Mouse (Mus musculus): Measurements from ENCODE around the gene Tnk2. TPM values are rescaled to one million over a fixed set of nuclear protein-coding genes. Genes with fewer than 3 reads are reported as not detected.

Gene Tnk2
- total and polyA plus RNA-seq, 2 experiments, result 1.9 to 35.7 TPM

- Histone ChIP-seq H3K9ac (ENCODE audit: low read depth, low read length) (no peak overlapping the region), H3K36me3 (ENCODE audit: control insufficient read depth, insufficient read depth, low read length) (no peaks in the 10 kb centered on the region), H3K27me3 (ENCODE audit: control insufficient read depth, insufficient read depth, low read length) (no peaks in the 10 kb centered on the region), H3K4me1 (ENCODE audit: control insufficient read depth, insufficient read depth, low read length) (peaks cover 5% of the 10 kb centered on the region; the same call in 1 of the 2 replicates), H3K27ac (replicated peaks; ENCODE audit: insufficient read depth, low read depth, low read length) (no peak overlapping the region), H3K4me3 (ENCODE audit: insufficient read depth, low read depth, low read length) (no peak overlapping the region), H3K79me2 (ENCODE audit: control insufficient read depth, insufficient read depth, low read length) (no peaks in the 10 kb centered on the region)
- no peak for TF ChIP-seq POLR2A (IDR thresholded peaks at IDR 0.05; ENCODE audit: extremely low read depth, insufficient read depth, low read length)
- TF ChIP-seq CTCF (IDR thresholded peaks at IDR 0.05; ENCODE audit: low read depth, low read length), result no peak
- no peak for DNase-seq (ENCODE audit: extremely low read depth, low read depth, low spot score)
- 85% methylated on average over 3 of the region's 3 CpGs for WGBS
Measured at GRCm38 (mm10) chr16:32602193-32602685, 41.4 kb upstream of the Tnk2 start.

- no peak for DNase-seq (ENCODE audit: extremely low read depth, low read depth, low spot score)
- no peak for TF ChIP-seq CTCF (IDR thresholded peaks at IDR 0.05; ENCODE audit: low read depth, low read length)
- no peak for TF ChIP-seq POLR2A (IDR thresholded peaks at IDR 0.05; ENCODE audit: extremely low read depth, insufficient read depth, low read length)
- no peak overlapping the region for H3K9ac ChIP-seq (ENCODE audit: low read depth, low read length)
- peaks cover 10% of the 10 kb centered on the region for H3K79me2 ChIP-seq (ENCODE audit: control insufficient read depth, insufficient read depth, low read length)
- H3K27ac ChIP-seq (replicated peaks; ENCODE audit: insufficient read depth, low read depth, low read length), result peak overlapping the region; percentile 2
- no peaks in the 10 kb centered on the region for H3K36me3 ChIP-seq (ENCODE audit: control insufficient read depth, insufficient read depth, low read length)
- no peak overlapping the region for H3K4me3 ChIP-seq (ENCODE audit: insufficient read depth, low read depth, low read length)
- H3K4me1 ChIP-seq (ENCODE audit: control insufficient read depth, insufficient read depth, low read length), result peaks cover 10% of the 10 kb centered on the region; the same call in 1 of the 2 replicates
- H3K27me3 ChIP-seq (ENCODE audit: control insufficient read depth, insufficient read depth, low read length), result no peaks in the 10 kb centered on the region
- 30% methylated on average over 7 of the region's 7 CpGs for WGBS
Measured at GRCm38 (mm10) chr16:32607562-32608343, 35.9 kb upstream of the Tnk2 start.

GRCm38 (mm10) chr16:32608344-32608711 is 35.3 kb upstream of the Tnk2 start:
- H3K4me3 ChIP-seq (ENCODE audit: insufficient read depth, low read depth, low read length), result peak overlapping the region; percentile 65; the same call in 1 of the 2 replicates
- peaks cover 10% of the 10 kb centered on the region for H3K79me2 ChIP-seq (ENCODE audit: control insufficient read depth, insufficient read depth, low read length)
- 3% methylated on average over 8 of the region's 8 CpGs for WGBS
- DNase-seq (ENCODE audit: extremely low read depth, low read depth, low spot score), result no peak
- peaks cover 10% of the 10 kb centered on the region; the same call in 1 of the 2 replicates for H3K4me1 ChIP-seq (ENCODE audit: control insufficient read depth, insufficient read depth, low read length)
- H3K36me3 ChIP-seq (ENCODE audit: control insufficient read depth, insufficient read depth, low read length), result no peaks in the 10 kb centered on the region; the same call in 1 of the 2 replicates
- TF ChIP-seq CTCF (IDR thresholded peaks at IDR 0.05; ENCODE audit: low read depth, low read length) (no peak), POLR2A (IDR thresholded peaks at IDR 0.05; ENCODE audit: extremely low read depth, insufficient read depth, low read length) (no peak)
- peak overlapping the region; percentile 36; the same call in 1 of the 2 replicates for H3K9ac ChIP-seq (ENCODE audit: low read depth, low read length)
- no peak overlapping the region; the same call in 1 of the 2 replicates for H3K27ac ChIP-seq (replicated peaks; ENCODE audit: insufficient read depth, low read depth, low read length)
- H3K27me3 ChIP-seq (ENCODE audit: control insufficient read depth, insufficient read depth, low read length), result no peaks in the 10 kb centered on the region

DNA sequence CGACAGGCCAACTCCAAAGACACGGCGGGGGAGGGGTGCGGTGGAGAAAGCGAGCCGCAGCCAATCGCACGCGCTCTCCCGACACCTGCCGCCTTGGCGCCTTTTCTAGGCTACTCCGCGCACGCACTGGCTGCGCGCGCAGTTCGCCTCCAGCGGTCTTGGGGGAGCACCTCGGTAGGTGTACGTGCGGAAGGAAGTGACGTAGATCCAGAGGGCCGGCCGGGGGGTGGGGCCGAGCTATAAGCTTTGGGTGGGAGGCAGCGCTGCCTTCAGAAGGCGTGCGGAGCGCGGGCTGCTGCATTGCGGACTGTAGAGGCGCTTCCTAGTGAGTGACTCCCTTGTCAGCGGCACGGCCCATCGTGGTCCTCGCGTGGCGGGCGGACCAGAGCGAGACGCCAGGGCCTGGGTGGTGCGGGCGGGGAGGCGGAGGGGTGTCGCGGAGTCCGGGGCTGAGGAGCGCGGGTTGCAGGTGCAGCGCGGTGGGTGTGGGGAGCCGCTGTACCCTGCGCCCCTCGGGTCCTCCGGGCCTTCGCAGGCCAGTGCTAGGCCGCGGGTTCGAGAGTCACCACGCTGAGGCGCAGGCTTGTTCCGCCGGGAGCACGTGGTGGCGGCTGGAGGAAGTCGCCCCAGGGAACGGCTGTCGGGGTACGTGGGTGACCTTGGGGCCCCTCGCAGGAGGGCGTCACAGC is 34.8 kb upstream of the Tnk2 start, which contains the start of gene Tfrc:
Tfrc (plus strand) TSS at position 209 of the 689 bp plus-strand sequence.
- Histone ChIP-seq H3K27ac (replicated peaks; ENCODE audit: insufficient read depth, low read depth, low read length) (peak within 1 kb of the TSS; percentile 79), H3K4me1 (ENCODE audit: control insufficient read depth, insufficient read depth, low read length) (peaks cover 10% of the 10 kb centered on the region; the same call in 1 of the 2 replicates), H3K4me3 (ENCODE audit: insufficient read depth, low read depth, low read length) (peak within 1 kb of the TSS; percentile 65), H3K27me3 (ENCODE audit: control insufficient read depth, insufficient read depth, low read length) (no peaks in the 10 kb centered on the region), H3K79me2 (ENCODE audit: control insufficient read depth, insufficient read depth, low read length) (peaks cover 10% of the 10 kb centered on the region), H3K36me3 (ENCODE audit: control insufficient read depth, insufficient read depth, low read length) (no peaks in the 10 kb centered on the region; the same call in 1 of the 2 replicates), H3K9ac (ENCODE audit: low read depth, low read length) (peak within 1 kb of the TSS; percentile 90)
- TF ChIP-seq POLR2A (IDR thresholded peaks at IDR 0.05; ENCODE audit: extremely low read depth, insufficient read depth, low read length) (peak; percentile 98), CTCF (IDR thresholded peaks at IDR 0.05; ENCODE audit: low read depth, low read length) (no peak)
- DNase-seq (ENCODE audit: extremely low read depth, low read depth, low spot score), result peak; percentile 94
- under 1% methylated on average over 71 of the region's 73 CpGs for whole genome bisulfite sequencing

- peaks cover under 1% of the 10 kb centered on the region for H3K36me3 ChIP-seq (ENCODE audit: control insufficient read depth, insufficient read depth, low read length)
- DNase-seq (ENCODE audit: extremely low read depth, low read depth, low spot score), result peak; percentile 48
- H3K9ac ChIP-seq (ENCODE audit: low read depth, low read length), result peak overlapping the region; percentile 90
- H3K4me1 ChIP-seq (ENCODE audit: control insufficient read depth, insufficient read depth, low read length), result peaks cover 10% of the 10 kb centered on the region; the same call in 1 of the 2 replicates
- peak overlapping the region; percentile 65 for H3K4me3 ChIP-seq (ENCODE audit: insufficient read depth, low read depth, low read length)
- under 1% methylated on average over 14 of the region's 14 CpGs for WGBS
- peaks cover 10% of the 10 kb centered on the region for H3K79me2 ChIP-seq (ENCODE audit: control insufficient read depth, insufficient read depth, low read length)
- no peaks in the 10 kb centered on the region for H3K27me3 ChIP-seq (ENCODE audit: control insufficient read depth, insufficient read depth, low read length)
- H3K27ac ChIP-seq (replicated peaks; ENCODE audit: insufficient read depth, low read depth, low read length), result peak overlapping the region; percentile 79
- TF ChIP-seq CTCF (IDR thresholded peaks at IDR 0.05; ENCODE audit: low read depth, low read length) (no peak), POLR2A (IDR thresholded peaks at IDR 0.05; ENCODE audit: extremely low read depth, insufficient read depth, low read length) (no peak)
Measured at GRCm38 (mm10) chr16:32609401-32609779, 34.3 kb upstream of the Tnk2 start.

All from liver, adult 2 months (tissue).